Mouse (Mus musculus) kidney, adult 2 months (tissue): ENCODE data around the gene Oas1f.

Experiments
- CTCF ChIP-seq: fragments of 200-500 bp; conservative IDR thresholded peaks from 2 replicates; pipeline ENCODE4 v1.5.1; 2011; ENCODE audit warnings: low read depth, mild to moderate bottlenecking, control low read depth, low read length, moderate library complexity, mixed read lengths; ENCODE audit not compliant: insufficient read depth, insufficient read length
- POLR2A ChIP-seq: fragments of 200-500 bp; IDR thresholded peaks from one replicate; pipeline ENCODE4 v1.6.1; 2011; ENCODE audit warnings: low read depth, low read length, control low read depth

GRCm38 (mm10) chr5:120895231-120895900 lies 48.2 kb downstream of the Oas1f start:
- TF ChIP-seq CTCF (no peak), POLR2A (no peak)
